Mouse (Mus musculus) bone marrow macrophage, adult 2 months (primary cell): Measurements from ENCODE around the gene Arf3.

Experiments
- CTCF ChIP-seq: IDR thresholded peaks from 2 replicates; pipeline ENCODE4 v1.5.1; 2012; ENCODE audit warnings: low read depth, mild to moderate bottlenecking, low read length, moderate library complexity
- POLR2A ChIP-seq: IDR thresholded peaks from 2 replicates; pipeline ENCODE4 v1.6.1; 2012; ENCODE audit warnings: mild to moderate bottlenecking, low read depth, low read length, borderline replicate concordance

GRCm38 (mm10) chr15:98714230-98714652 lies 48.8 kb downstream of the Arf3 start:
- TF ChIP-seq POLR2A: no peak
- no peak for TF ChIP-seq CTCF
